Mouse (Mus musculus): ENCODE results near the gene Gm20388. TPM values are rescaled to one million over a fixed set of nuclear protein-coding genes. Genes with fewer than 3 reads are reported as not detected.
A peak's percentile ranks its signal among the peaks of the same experiment; 100 is the strongest.

Gm20388 gene
- polyA plus RNA-seq, 1 experiment from 2014 or later: not detected

DNA sequence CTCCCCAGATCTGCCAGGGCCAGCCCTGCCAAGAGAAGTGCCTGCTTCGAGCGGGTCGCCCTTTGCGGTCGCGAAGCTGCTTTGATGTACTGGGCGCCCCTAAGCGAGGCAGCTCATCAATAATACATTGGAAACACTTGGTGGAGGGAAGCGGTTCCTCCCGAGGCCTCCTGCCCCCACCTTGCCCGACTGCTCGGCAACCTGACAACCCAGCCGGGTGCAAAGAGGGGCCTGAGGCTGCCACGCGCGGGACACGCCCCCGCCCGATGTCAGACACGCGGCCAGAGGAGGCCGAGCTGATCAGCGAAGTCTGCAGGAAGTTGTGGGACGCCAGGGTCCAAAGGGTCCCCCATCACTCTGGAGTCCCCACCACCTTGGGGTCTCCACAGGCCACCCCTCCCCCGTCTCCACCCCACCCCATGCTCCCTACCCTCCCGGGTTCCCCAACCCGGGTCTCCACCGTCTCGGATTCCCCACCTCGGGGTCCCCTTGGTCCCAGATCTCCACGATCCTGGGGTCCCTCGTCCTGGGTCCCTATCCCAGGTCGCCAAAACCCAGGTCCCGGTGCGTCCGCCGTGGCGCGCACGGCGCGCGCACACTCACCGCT, 723.1 kb downstream of the Gm20388 start:
- ATAC-seq: peak; percentile 16; the same call in 1 of the 2 replicates
- TF ChIP-seq CTCF (IDR thresholded peaks at IDR 0.05; ENCODE audit: low read depth): no peak
- Histone ChIP-seq H3K27ac (ENCODE audit: low read depth, low read length) (no peak overlapping the region), H3K36me3 (ENCODE audit: control insufficient read depth, insufficient read depth) (no peaks in the 10 kb centered on the region), H3K27me3 (replicated peaks; ENCODE audit: control insufficient read depth, insufficient read depth, low read length) (0 out of 2 replicates have a peak, but pooled peaks cover 7% of the 10 kb centered on the region), H3K4me1 (replicated peaks; ENCODE audit: control insufficient read depth, insufficient read depth, low read length) (no peaks in the 10 kb centered on the region), H3K9me3 (ENCODE audit: control insufficient read depth) (no peaks in the 10 kb centered on the region), H3K4me3 (ENCODE audit: low read depth, low read length) (peak overlapping the region; percentile 54), H3K4me2 (replicated peaks; ENCODE audit: low read depth) (peak overlapping the region; percentile 99), H3K9ac (ENCODE audit: low read depth, low read length) (peak overlapping the region; percentile 34; the same call in 1 of the 2 replicates)
- WGBS: 4% methylated on average over 43 of the region's 44 CpGs

DNA sequence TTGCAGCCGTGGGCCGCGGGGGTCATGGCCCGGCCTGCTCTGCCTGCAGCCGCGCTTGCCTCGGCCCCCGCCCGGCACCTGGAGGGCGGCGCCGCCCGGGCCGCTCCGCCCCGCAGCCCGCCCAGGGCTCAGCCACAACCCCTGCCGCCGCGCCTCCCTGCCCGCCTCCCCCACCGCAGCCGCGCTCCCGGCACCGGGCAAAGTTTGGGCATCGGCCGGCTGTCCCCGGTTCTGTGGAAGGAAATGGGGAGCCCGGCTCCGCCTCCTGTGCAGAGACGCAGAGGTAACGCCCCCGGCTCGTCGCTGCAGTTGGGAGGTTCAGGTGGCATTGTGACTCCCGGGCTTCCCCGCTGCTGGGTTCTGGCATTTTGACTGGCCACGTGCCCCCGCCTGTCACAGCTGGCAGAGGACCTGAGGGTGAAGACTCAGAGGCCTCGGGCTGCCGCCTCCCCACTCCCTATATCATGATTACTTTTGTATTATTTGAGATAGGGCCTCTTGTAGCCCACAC, 723.7 kb downstream of the Gm20388 start:
- no peak overlapping the region for H3K27ac ChIP-seq (ENCODE audit: low read depth, low read length)
- peak; percentile 77 for ATAC-seq
- no peak for TF ChIP-seq CTCF (IDR thresholded peaks at IDR 0.05; ENCODE audit: low read depth)
- H3K4me3 ChIP-seq (ENCODE audit: low read depth, low read length): peak overlapping the region; percentile 54
- no peaks in the 10 kb centered on the region for H3K9me3 ChIP-seq (ENCODE audit: control insufficient read depth)
- H3K27me3 ChIP-seq (replicated peaks; ENCODE audit: control insufficient read depth, insufficient read depth, low read length): 0 out of 2 replicates have a peak, but pooled peaks cover 7% of the 10 kb centered on the region
- no peaks in the 10 kb centered on the region for H3K36me3 ChIP-seq (ENCODE audit: control insufficient read depth, insufficient read depth)
- under 1% methylated on average over 42 of the region's 42 CpGs for WGBS
- H3K9ac ChIP-seq (ENCODE audit: low read depth, low read length): peak overlapping the region; percentile 34; the same call in 1 of the 2 replicates
- H3K4me1 ChIP-seq (replicated peaks; ENCODE audit: control insufficient read depth, insufficient read depth, low read length): no peaks in the 10 kb centered on the region
- H3K4me2 ChIP-seq (replicated peaks; ENCODE audit: low read depth): peak overlapping the region; percentile 99

DNA sequence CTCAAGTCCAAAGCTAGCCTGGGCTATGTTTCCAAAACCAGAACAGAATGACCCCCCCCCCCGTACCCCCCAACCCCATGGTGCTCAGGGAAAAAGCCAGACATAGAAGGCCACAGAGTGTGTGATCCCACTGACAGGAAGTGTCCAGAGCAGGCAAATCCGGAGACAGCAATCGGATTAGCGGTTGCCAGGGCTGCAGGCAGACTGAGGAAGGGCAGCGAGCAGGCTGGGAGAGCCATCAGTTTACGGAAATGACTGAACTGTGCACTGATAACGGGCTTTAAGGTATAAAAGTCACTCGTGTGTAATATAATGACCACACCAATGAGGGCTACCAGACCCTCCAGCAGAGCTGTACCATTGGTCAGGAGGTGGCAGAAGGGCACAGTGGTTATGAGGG, 730.6 kb downstream of the Gm20388 start:
- no peaks in the 10 kb centered on the region for H3K27me3 ChIP-seq (replicated peaks; ENCODE audit: control insufficient read depth, insufficient read depth, low read length)
- ATAC-seq: no peak
- no peak overlapping the region for H3K27ac ChIP-seq (ENCODE audit: low read depth, low read length)
- 23% methylated on average over 8 of the region's 8 CpGs for WGBS
- no peaks in the 10 kb centered on the region for H3K4me1 ChIP-seq (replicated peaks; ENCODE audit: control insufficient read depth, insufficient read depth, low read length)
- H3K4me3 ChIP-seq (ENCODE audit: low read depth, low read length): no peak overlapping the region
- no peaks in the 10 kb centered on the region for H3K9me3 ChIP-seq (ENCODE audit: control insufficient read depth)
- H3K36me3 ChIP-seq (ENCODE audit: control insufficient read depth, insufficient read depth): no peaks in the 10 kb centered on the region
- TF ChIP-seq CTCF (IDR thresholded peaks at IDR 0.05; ENCODE audit: low read depth): no peak
- H3K4me2 ChIP-seq (replicated peaks; ENCODE audit: low read depth): no peak overlapping the region
- H3K9ac ChIP-seq (ENCODE audit: low read depth, low read length): no peak overlapping the region

DNA sequence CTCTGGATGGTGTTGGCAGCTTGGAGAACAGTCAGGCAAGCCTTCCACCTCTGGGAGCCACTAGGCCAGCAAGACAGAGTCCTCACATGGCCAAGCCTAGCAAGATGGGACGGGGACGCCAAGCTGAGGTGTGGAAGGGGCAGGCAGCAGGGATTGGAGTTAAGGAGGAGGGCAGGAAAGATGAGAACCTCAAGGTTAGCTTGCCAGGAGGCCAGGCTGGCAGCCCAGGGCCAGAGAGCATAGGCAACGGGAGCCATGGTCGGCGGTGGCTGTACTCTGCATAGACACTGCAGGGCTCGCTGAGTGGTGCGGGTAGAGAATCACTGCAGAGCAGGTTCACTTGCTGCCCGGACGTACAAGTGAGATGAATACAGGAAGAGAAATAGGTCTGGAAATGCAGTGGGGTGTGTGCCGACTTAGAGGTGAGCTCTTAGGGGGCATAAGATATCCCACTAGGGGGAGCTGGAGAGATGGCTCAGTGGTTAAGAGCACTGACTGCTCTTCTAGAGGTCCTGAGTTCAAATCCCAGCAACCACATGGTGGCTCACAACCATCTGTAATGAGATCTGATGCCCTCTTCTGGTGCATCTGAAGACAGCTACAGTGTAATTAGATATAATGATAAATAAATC, 731.5 kb downstream of the Gm20388 start:
- TF ChIP-seq CTCF (IDR thresholded peaks at IDR 0.05; ENCODE audit: low read depth): 0 out of 2 replicates have a peak, but pooled peaks have one; percentile 18
- H3K9ac ChIP-seq (ENCODE audit: low read depth, low read length): no peak overlapping the region
- H3K36me3 ChIP-seq (ENCODE audit: control insufficient read depth, insufficient read depth): no peaks in the 10 kb centered on the region
- H3K4me1 ChIP-seq (replicated peaks; ENCODE audit: control insufficient read depth, insufficient read depth, low read length): no peaks in the 10 kb centered on the region
- 76% methylated on average over 10 of the region's 10 CpGs for WGBS
- H3K9me3 ChIP-seq (ENCODE audit: control insufficient read depth): no peaks in the 10 kb centered on the region
- H3K4me3 ChIP-seq (ENCODE audit: low read depth, low read length): no peak overlapping the region
- H3K27ac ChIP-seq (ENCODE audit: low read depth, low read length): no peak overlapping the region
- H3K4me2 ChIP-seq (replicated peaks; ENCODE audit: low read depth): no peak overlapping the region
- H3K27me3 ChIP-seq (replicated peaks; ENCODE audit: control insufficient read depth, insufficient read depth, low read length): no peaks in the 10 kb centered on the region
- ATAC-seq: no peak

DNA sequence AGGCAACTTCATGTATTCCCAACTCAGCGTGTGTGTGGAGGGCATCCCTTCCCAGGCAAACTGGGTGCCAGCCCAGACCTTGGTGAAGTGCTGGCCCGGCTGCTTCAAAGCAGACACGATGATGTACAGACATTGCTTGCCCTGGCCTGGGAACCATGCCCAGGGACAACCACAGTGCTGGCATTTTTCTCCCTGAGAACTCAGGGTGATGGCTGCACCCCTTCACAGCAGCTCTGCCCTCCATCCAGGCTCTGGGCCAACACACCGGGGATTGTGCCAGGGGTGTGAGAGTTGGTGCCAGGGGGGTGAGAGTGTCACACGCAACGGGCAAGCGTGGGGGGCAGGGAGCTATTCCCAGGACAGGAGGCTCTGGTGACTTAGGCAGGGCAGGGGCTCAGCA, 734.0 kb downstream of the Gm20388 start:
- no peak overlapping the region for H3K27ac ChIP-seq (ENCODE audit: low read depth, low read length)
- WGBS: 69% methylated on average over 7 of the region's 7 CpGs
- no peak overlapping the region for H3K9ac ChIP-seq (ENCODE audit: low read depth, low read length)
- H3K4me3 ChIP-seq (ENCODE audit: low read depth, low read length): no peak overlapping the region
- no peaks in the 10 kb centered on the region for H3K36me3 ChIP-seq (ENCODE audit: control insufficient read depth, insufficient read depth)
- no peak for ATAC-seq
- H3K9me3 ChIP-seq (ENCODE audit: control insufficient read depth): no peaks in the 10 kb centered on the region
- no peak overlapping the region for H3K4me2 ChIP-seq (replicated peaks; ENCODE audit: low read depth)
- TF ChIP-seq CTCF (IDR thresholded peaks at IDR 0.05; ENCODE audit: low read depth): no peak
- no peaks in the 10 kb centered on the region for H3K4me1 ChIP-seq (replicated peaks; ENCODE audit: control insufficient read depth, insufficient read depth, low read length)
- H3K27me3 ChIP-seq (replicated peaks; ENCODE audit: control insufficient read depth, insufficient read depth, low read length): no peaks in the 10 kb centered on the region

DNA sequence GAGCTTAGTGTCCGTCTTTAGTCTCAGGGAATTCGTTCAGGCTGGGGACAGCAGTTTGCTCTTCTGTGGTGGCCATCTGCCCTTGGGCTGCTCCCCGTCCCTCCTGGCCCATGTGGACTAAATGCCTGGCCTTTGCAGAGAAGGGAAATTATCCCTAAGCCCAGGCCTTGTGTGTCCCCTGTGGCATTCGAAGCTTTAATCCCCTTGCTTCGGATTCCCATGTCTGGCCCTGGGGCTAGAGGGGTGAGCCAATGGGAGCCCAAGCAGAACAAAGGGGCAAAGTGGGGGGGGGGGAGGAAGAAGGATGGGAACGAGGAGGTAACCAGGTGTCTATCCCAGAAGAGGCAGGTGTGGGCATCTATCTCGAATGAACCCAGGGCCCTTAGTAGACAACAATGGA, 736.9 kb downstream of the Gm20388 start, which contains the start of gene 1190005I06Rik:
Gene 1190005I06Rik, minus strand, starts transcription at position 101 of the 400 bp plus-strand sequence.
- Histone ChIP-seq H3K4me1 (replicated peaks; ENCODE audit: control insufficient read depth, insufficient read depth, low read length) (no peaks in the 10 kb centered on the region), H3K4me3 (ENCODE audit: low read depth, low read length) (no peak within 1 kb of the TSS), H3K9me3 (ENCODE audit: control insufficient read depth) (no peaks in the 10 kb centered on the region), H3K27ac (ENCODE audit: low read depth, low read length) (no peak within 1 kb of the TSS), H3K27me3 (replicated peaks; ENCODE audit: control insufficient read depth, insufficient read depth, low read length) (no peaks in the 10 kb centered on the region), H3K9ac (ENCODE audit: low read depth, low read length) (no peak within 1 kb of the TSS), H3K36me3 (ENCODE audit: control insufficient read depth, insufficient read depth) (no peaks in the 10 kb centered on the region), H3K4me2 (replicated peaks; ENCODE audit: low read depth) (no peak within 1 kb of the TSS)
- no peak for ATAC-seq
- WGBS: 62% methylated on average over 7 of the region's 7 CpGs
- no peak for TF ChIP-seq CTCF (IDR thresholded peaks at IDR 0.05; ENCODE audit: low read depth)
